Mouse (Mus musculus) A20 (cell line): Measurements from ENCODE around the gene Pmfbp1.
"Not testable (repeated sequence)": the region's sequence is repeated elsewhere in the genome, so short reads cannot be mapped to it uniquely, and the experiment has no call there.

ENCODE experiments used
- DNase-seq: peaks from one replicate; pipeline ENCODE4 v3.0.0-alpha.2; 2011; ENCODE audit warnings: low read depth, low spot score

The Pmfbp1 gene

GRCm38 (mm10) chr8:109493727-109494126 lies at the start of gene Pmfbp1:
TSS of gene Pmfbp1 (plus strand) at chr8:109494027.
- no peak for DNase-seq

- not testable (repeated sequence) for DNase-seq
Observed at GRCm38 (mm10) chr8:109446896-109447295, 46.9 kb upstream of the Pmfbp1 start.

GRCm38 (mm10) chr8:109451000-109451399 lies 42.8 kb upstream of the Pmfbp1 start:
- no peak for DNase-seq

- DNase-seq, result no peak
Observed at GRCm38 (mm10) chr8:109455113-109455512, 38.7 kb upstream of the Pmfbp1 start.

GRCm38 (mm10) chr8:109457387-109457786 lies 36.4 kb upstream of the Pmfbp1 start:
- no peak for DNase-seq

- no peak for DNase-seq
Observed at GRCm38 (mm10) chr8:109458580-109458979, 35.2 kb upstream of the Pmfbp1 start.

GRCm38 (mm10) chr8:109463075-109463474 lies 30.8 kb upstream of the Pmfbp1 start:
- no peak for DNase-seq

- no peak for DNase-seq
Observed at GRCm38 (mm10) chr8:109463677-109464313, 30.0 kb upstream of the Pmfbp1 start.

GRCm38 (mm10) chr8:109464451-109464891 lies 29.4 kb upstream of the Pmfbp1 start:
- DNase-seq, result no peak

GRCm38 (mm10) chr8:109465056-109465455 lies 28.8 kb upstream of the Pmfbp1 start:
- DNase-seq, result no peak

- DNase-seq, result no peak
Observed at GRCm38 (mm10) chr8:109465761-109466160, 28.1 kb upstream of the Pmfbp1 start.

GRCm38 (mm10) chr8:109467516-109467915 lies 26.3 kb upstream of the Pmfbp1 start:
- no peak for DNase-seq

- no peak for DNase-seq
Observed at GRCm38 (mm10) chr8:109468112-109468511, 25.7 kb upstream of the Pmfbp1 start.

GRCm38 (mm10) chr8:109471876-109472275 lies 22.0 kb upstream of the Pmfbp1 start:
- no peak for DNase-seq

- DNase-seq, result no peak
Observed at GRCm38 (mm10) chr8:109472400-109472799, 21.4 kb upstream of the Pmfbp1 start.

GRCm38 (mm10) chr8:109474442-109475121 lies 19.2 kb upstream of the Pmfbp1 start:
- DNase-seq, result no peak

GRCm38 (mm10) chr8:109475436-109475835 lies 18.4 kb upstream of the Pmfbp1 start:
- DNase-seq, result no peak

- DNase-seq, result no peak
Observed at GRCm38 (mm10) chr8:109478586-109478985, 15.2 kb upstream of the Pmfbp1 start.

- no peak for DNase-seq
Observed at GRCm38 (mm10) chr8:109484741-109485140, 9.1 kb upstream of the Pmfbp1 start.

- DNase-seq, result no peak
Observed at GRCm38 (mm10) chr8:109485530-109485929, 8.3 kb upstream of the Pmfbp1 start.

GRCm38 (mm10) chr8:109492785-109493184 lies 1.0 kb upstream of the Pmfbp1 start:
- no peak for DNase-seq

- DNase-seq, result no peak
Observed at GRCm38 (mm10) chr8:109494601-109495000, 774 bp downstream of the Pmfbp1 start.

GRCm38 (mm10) chr8:109497431-109497830 lies 3.6 kb downstream of the Pmfbp1 start:
- DNase-seq, result no peak
